Comparison of ENCODE assay signal across 9 mouse cellular contexts in genomic region chr6:118739961-118740599, GRCm38 (mm10).
DNase-seq lines count a peak whose midpoint lies in the region; ATAC-seq and TF ChIP-seq lines count a peak whose summit lies in the region.
"Had no signal": no experiment of that assay in that cellular context is flagged by ENCODE, and none has a peak within 500 bp of the region (broad histone marks: within the 10 kb centered on the region; RNA-seq: fewer than 3 reads in every experiment).

No protein-coding gene starts in this region.

- 84% methylated on average over 9 of the region's 9 CpGs for WGBS in embryonic facial prominence, embryonic 14.5 days
- WGBS in embryonic facial prominence, embryonic 10.5 days = 91% methylated on average over 9 of the region's 9 CpGs
- WGBS in lung, adult 2 months = 67% methylated on average over 9 of the region's 9 CpGs
- 62% methylated on average over 9 of the region's 9 CpGs for WGBS in liver, postnatal 0 days (ENCODE audit: insufficient replicate concordance)

- H3K9ac ChIP-seq in embryonic facial prominence, embryonic 14.5 days (ENCODE audit: low read depth, low read length) = no peak overlapping the region
- H3K9ac ChIP-seq in liver, postnatal 0 days (replicated peaks) = no peak overlapping the region

- no peak for TF ChIP-seq CTCF in lung, adult 2 months (IDR thresholded peaks at IDR 0.05; ENCODE audit: insufficient read depth, low read length)
- TF ChIP-seq CTCF in liver, postnatal 0 days (IDR thresholded peaks at IDR 0.05; ENCODE audit: low read depth) = no peak

- no peak for TF ChIP-seq EP300 in liver, postnatal 0 days (IDR thresholded peaks at IDR 0.05; ENCODE audit: low read depth)

- no peaks in the 10 kb centered on the region for H3K4me1 ChIP-seq in embryonic facial prominence, embryonic 14.5 days (ENCODE audit: control insufficient read depth, insufficient read depth, low read length)
- no peaks in the 10 kb centered on the region for H3K4me1 ChIP-seq in embryonic facial prominence, embryonic 10.5 days
- H3K4me1 ChIP-seq in lung, adult 2 months (ENCODE audit: control insufficient read depth, insufficient read depth, low read length) = no peaks in the 10 kb centered on the region
- H3K4me1 ChIP-seq in liver, postnatal 0 days (ENCODE audit: insufficient read depth) = no peaks in the 10 kb centered on the region

- no peaks in the 10 kb centered on the region for H3K27me3 ChIP-seq in embryonic facial prominence, embryonic 14.5 days (replicated peaks; ENCODE audit: control insufficient read depth, insufficient read depth, low read length)
- H3K27me3 ChIP-seq in embryonic facial prominence, embryonic 10.5 days (replicated peaks; ENCODE audit: low read depth, poor library complexity, severe bottlenecking) = no peaks in the 10 kb centered on the region
- H3K27me3 ChIP-seq in liver, postnatal 0 days (ENCODE audit: insufficient read depth, low read length) = no peaks in the 10 kb centered on the region

- no peak overlapping the region for H3K27ac ChIP-seq in embryonic facial prominence, embryonic 14.5 days (replicated peaks; ENCODE audit: low read depth, low read length)
- H3K27ac ChIP-seq in embryonic facial prominence, embryonic 10.5 days (replicated peaks) = no peak overlapping the region
- H3K27ac ChIP-seq in liver, postnatal 0 days (ENCODE audit: low read depth) = no peak overlapping the region

- ATAC-seq in embryonic facial prominence, embryonic 14.5 days (ENCODE audit: low read depth) = no peak
- ATAC-seq in liver, postnatal 0 days = no peak

- DNase-seq in embryonic facial prominence, embryonic 14.5 days (ENCODE audit: low spot score) = peak; percentile 54
- no peak for DNase-seq in embryonic facial prominence, embryonic 10.5 days (ENCODE audit: low spot score)
- DNase-seq in lung, adult 18-20 months = peak; percentile 14 to 33
- no peak for DNase-seq in lung, adult 2 months
- DNase-seq in heart, postnatal 10 days = peak; percentile 72 to 83
- DNase-seq in right cerebral cortex, postnatal 10 days (ENCODE audit: low spot score in 2 of 2) = peak; percentile 79 to 86
- DNase-seq in liver, postnatal 0 days = no peak
- no peak for DNase-seq in ovary, adult 18-20 months (ENCODE audit: low spot score)
- DNase-seq: B cell, adult 2 months had no signal

- intact Hi-C loops in heart, postnatal 10 days (cut with DNase I) = no loop called here

- H3K36me3 ChIP-seq in embryonic facial prominence, embryonic 14.5 days (ENCODE audit: control insufficient read depth, insufficient read depth, low read length) = no peaks in the 10 kb centered on the region
- H3K36me3 ChIP-seq in embryonic facial prominence, embryonic 10.5 days (replicated peaks) = no peaks in the 10 kb centered on the region
- no peaks in the 10 kb centered on the region for H3K36me3 ChIP-seq in liver, postnatal 0 days (replicated peaks; ENCODE audit: insufficient read depth, low read length)

- H3K4me2 ChIP-seq in embryonic facial prominence, embryonic 14.5 days (ENCODE audit: low read depth, low read length) = no peak overlapping the region
- H3K4me2 ChIP-seq in liver, postnatal 0 days (ENCODE audit: low read depth, low read length) = no peak overlapping the region

- no peak for TF ChIP-seq POLR2A in lung, adult 2 months (IDR thresholded peaks at IDR 0.05; ENCODE audit: borderline replicate concordance, extremely low read depth, low read depth, low read length)

- H3K4me3 ChIP-seq in embryonic facial prominence, embryonic 14.5 days (ENCODE audit: low read depth, low read length) = no peak overlapping the region
- H3K4me3 ChIP-seq in embryonic facial prominence, embryonic 10.5 days = no peak overlapping the region
- no peak overlapping the region for H3K4me3 ChIP-seq in lung, adult 2 months (replicated peaks; ENCODE audit: extremely low read depth, low read depth, low read length)
- H3K4me3 ChIP-seq in liver, postnatal 0 days (ENCODE audit: low read depth, low read length) = no peak overlapping the region

- H3K9me3 ChIP-seq in embryonic facial prominence, embryonic 14.5 days (ENCODE audit: control insufficient read depth, low read length) = no peaks in the 10 kb centered on the region
- H3K9me3 ChIP-seq in embryonic facial prominence, embryonic 10.5 days = no peaks in the 10 kb centered on the region
- H3K9me3 ChIP-seq in liver, postnatal 0 days (ENCODE audit: low read length) = no peaks in the 10 kb centered on the region

Comparison
In these comparisons a context has a peak if more than half of its experiments do, and no peak if none do; other contexts are left out.
1. DNase-seq: peak in embryonic facial prominence, embryonic 14.5 days (single experiment), lung, adult 18-20 months (2 of 2), heart, postnatal 10 days (2 of 2) and right cerebral cortex, postnatal 10 days (2 of 2); none in embryonic facial prominence, embryonic 10.5 days (single experiment), lung, adult 2 months (single experiment), liver, postnatal 0 days (single experiment) and ovary, adult 18-20 months (single experiment).